Mouse (Mus musculus) small intestine, adult 2 months (tissue): ENCODE measurements around the gene Zfp46.

Experiments
- CTCF ChIP-seq: fragments of 200-500 bp; IDR thresholded peaks from 2 replicates; pipeline ENCODE4 v1.5.1; 2012; ENCODE audit warnings: low read depth, mild to moderate bottlenecking, control low read depth, inconsistent platforms, low read length, moderate library complexity, mixed read lengths; ENCODE audit not compliant: insufficient replicate concordance, insufficient read length; ENCODE audit errors: extremely low read depth
- POLR2A ChIP-seq: fragments of 200-500 bp; IDR thresholded peaks from 2 replicates; pipeline ENCODE4 v1.6.1; 2012; ENCODE audit warnings: low read depth, mild to moderate bottlenecking, control low read depth, inconsistent platforms, low read length, moderate library complexity

- TF ChIP-seq CTCF (no peak), POLR2A (no peak)
Observed at GRCm38 (mm10) chr4:136242728-136243127, 41.8 kb upstream of the Zfp46 start.
